Mouse (Mus musculus) T-helper 1 cell (primary cell): ENCODE data around the gene Tpst1.
"Not testable (repeated sequence)": the region's sequence is repeated elsewhere in the genome, so short reads cannot be mapped to it uniquely, and the experiment has no call there.

Experiments used
- in situ Hi-C: fragments of 300-600 bp; cut with MboI, MseI; formaldehyde crosslinking; loops from one replicate; pipeline ENCODE4 v1.15.1; 2025; ENCODE audit warnings: high pct_unique_total_duplicates

The Tpst1 gene

DNA sequence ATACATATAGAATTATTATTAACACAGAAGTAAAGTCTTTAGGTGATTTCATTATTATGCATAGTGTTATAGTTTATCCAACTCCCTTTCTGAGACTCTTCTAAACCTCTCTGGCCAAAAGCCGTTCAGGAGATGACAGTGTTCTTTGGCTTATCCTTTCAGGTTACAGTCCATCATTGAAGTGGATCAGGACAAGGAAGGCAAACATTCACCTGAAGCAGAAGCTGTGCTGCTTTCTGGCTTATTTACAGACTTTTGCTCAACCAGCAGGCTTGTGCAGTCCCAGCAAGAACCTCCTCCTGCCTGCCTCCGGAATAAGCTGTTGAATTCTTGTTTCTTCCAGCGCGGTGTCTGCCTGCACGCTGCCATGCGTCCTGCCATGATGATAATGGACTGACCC, at the start of gene Tpst1:
Gene Tpst1 (plus strand): TSS at position 301 of the 400 bp plus-strand sequence.
- in situ Hi-C loops: no loop called here

GRCm38 (mm10) chr5:130023767-130024539, 49.2 kb upstream of the Tpst1 start:
- in situ Hi-C loops: no loop called here

- in situ Hi-C loops: no loop called here
Observed at GRCm38 (mm10) chr5:130027134-130027533, 46.0 kb upstream of the Tpst1 start.

GRCm38 (mm10) chr5:130027696-130028095, 45.4 kb upstream of the Tpst1 start:
- in situ Hi-C loops: no loop called here

- in situ Hi-C loops: no loop called here
Observed at GRCm38 (mm10) chr5:130029142-130029897, 43.8 kb upstream of the Tpst1 start, which contains the start of the genes Asl and Crcp. Asl (minus strand) TSS chr5:130029247. Crcp (plus strand) TSS chr5:130029290.

- in situ Hi-C loops: no loop called here
Observed at GRCm38 (mm10) chr5:130031410-130032390, 41.4 kb upstream of the Tpst1 start.

DNA sequence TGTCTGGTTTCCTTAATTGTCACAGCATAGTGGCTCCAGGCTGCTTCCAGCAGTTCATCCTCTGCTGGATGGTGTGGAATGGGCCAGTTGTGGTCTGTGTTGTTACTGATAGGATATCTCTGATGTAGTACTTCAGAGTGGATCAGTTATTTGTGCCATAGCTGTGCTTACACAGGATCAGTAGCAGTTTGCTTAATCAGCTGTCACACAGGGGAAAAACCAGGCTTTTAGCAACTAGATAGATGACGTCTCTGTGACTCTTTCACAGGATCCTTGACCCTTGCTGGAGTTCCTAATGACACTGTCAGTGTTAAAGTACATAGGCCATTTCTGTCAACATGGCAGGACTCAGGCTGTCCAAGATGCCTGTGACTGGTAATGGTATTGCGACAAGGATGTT, 39.3 kb upstream of the Tpst1 start:
- in situ Hi-C loops: no loop called here

DNA sequence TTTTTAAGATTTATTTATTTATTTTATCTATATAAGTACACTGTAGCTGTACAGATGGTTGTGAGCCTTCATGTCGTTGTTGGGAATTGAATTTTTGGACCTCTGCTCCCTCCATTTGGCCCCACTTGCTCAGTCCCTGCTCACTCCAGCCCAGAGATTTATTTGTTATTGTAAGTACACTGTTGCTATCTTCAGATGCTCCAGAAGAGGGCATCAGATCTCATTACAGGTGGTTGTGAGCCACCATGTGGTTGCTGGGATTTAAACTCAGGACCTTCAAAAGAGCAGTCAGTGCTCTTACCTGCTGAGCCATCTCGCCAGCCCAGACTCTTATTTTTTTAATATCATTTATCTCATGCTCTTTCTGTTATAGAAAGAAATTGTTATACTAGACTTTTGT, 36.8 kb upstream of the Tpst1 start:
- in situ Hi-C loops: not testable (repeated sequence)

DNA sequence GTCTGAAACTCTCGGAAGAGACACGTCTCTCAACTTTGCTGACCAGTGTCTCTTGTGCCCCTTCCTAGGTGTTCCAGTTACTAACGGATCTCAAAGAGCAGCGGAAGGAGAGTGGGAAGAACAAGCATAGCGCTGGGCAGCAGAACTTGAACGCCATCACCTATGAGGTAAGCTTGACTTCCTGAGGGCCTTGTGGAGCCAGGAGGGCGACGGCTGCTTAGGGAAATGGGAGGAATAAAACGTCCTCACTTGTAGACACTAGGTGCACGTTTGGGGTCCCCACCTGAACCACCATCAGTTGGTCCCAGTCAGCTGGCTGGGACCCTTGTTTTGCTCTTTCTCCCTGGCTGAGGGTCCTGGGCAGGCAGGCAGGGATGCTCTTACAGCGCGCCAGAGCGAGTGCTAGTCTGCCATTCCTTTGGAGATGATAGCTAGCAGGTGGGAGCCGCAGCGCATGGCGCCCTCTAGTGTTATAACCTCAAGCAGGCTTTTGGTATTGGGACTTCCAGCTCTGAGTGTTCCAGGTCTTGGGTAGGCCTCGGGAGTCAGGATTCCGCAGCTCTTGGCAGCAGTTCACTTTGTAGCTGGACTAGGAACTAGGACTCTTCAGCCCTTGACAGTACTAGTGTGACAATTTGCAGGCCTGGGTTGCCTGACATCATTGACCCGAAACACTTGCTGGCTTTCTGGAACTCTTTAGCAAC, 35.2 kb upstream of the Tpst1 start:
- in situ Hi-C loops: no loop called here

DNA sequence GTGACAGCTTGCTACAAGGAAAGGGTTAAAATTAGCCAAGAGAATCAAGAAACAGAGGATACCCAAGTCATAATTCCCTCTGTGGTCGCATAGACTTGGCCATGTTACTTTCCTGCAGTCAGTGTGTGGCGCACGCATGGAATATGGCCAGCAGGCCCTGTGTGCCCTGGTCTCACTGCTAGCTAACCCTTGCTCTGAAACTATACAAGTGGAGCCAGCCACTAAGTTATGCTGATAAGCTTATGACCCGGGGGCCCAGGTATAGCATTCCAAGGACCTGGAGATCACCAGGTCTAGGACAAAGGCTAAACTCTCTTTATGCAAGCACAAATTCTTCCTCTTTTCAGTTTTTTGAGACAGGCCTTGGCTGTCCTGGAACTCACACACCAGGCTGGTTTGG, 32.3 kb upstream of the Tpst1 start:
- in situ Hi-C loops: no loop called here

- in situ Hi-C loops: no loop called here
Observed at GRCm38 (mm10) chr5:130041262-130041661, 31.9 kb upstream of the Tpst1 start.

DNA sequence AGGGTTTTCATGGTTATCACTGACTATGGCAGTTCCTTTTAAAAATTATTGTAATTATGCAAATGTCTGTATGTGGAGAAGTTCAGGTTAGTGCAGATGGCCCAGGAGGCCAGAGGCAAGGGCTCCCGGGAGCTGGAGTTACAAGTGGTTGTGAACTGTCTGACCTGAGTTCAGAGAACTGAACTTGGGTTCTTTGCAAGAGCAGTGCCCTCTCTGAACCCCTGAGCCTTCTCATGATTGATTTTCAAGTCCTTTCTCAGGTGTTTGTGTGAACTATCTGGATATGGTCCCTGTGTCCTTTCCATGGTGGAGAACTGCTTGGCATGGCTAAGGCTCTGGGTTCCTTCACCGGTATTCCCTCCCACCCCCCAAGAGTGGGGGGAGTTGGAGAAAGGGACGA, 29.4 kb upstream of the Tpst1 start:
- in situ Hi-C loops: no loop called here

- in situ Hi-C loops: no loop called here
Observed at GRCm38 (mm10) chr5:130044201-130044695, 28.9 kb upstream of the Tpst1 start.

DNA sequence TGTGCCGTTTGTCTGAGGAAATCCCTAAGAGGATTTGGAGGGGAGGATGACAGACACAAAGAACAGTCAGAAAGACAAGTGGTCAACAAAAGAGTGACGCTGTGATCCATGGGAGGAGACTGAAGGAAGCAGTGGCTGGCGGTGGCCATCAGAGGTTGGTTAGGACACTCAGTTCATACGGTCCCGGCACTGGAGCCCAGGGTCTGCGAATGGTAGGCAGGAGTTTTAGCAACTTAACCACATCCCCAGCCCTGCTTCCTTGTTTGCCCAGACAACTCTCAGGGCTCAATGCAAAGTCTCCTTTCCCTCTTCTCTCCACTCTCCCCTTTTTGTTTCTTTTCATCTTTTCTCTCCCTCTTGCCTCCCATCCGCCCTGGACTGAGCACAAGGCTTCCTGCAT, 27.0 kb upstream of the Tpst1 start:
- in situ Hi-C loops: no loop called here

- in situ Hi-C loops: no loop called here
Observed at GRCm38 (mm10) chr5:130046589-130046988, 26.5 kb upstream of the Tpst1 start.

- in situ Hi-C loops: no loop called here
Observed at GRCm38 (mm10) chr5:130047013-130047412, 26.1 kb upstream of the Tpst1 start.

GRCm38 (mm10) chr5:130048786-130049520, 24.2 kb upstream of the Tpst1 start:
- in situ Hi-C loops: no loop called here

DNA sequence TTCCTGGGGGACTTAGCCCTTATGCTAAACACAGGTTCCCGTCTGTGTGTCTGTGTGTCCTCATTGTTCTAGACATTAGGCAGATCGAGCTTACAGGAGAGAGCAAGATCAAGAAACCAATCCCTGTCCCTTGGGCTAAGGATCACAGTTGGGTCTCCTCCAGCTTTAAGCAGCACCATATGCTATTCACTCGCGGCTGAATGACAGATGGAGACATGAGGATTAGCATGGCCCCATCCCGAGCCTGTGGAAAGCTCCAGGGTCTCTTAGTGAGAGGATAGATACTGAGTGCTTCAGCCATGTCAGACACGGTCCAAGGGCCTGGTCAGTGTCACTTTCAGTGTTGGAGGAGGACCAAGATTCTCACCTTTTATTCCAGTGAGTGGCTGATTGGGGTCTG, 22.7 kb upstream of the Tpst1 start:
- in situ Hi-C loops: no loop called here

DNA sequence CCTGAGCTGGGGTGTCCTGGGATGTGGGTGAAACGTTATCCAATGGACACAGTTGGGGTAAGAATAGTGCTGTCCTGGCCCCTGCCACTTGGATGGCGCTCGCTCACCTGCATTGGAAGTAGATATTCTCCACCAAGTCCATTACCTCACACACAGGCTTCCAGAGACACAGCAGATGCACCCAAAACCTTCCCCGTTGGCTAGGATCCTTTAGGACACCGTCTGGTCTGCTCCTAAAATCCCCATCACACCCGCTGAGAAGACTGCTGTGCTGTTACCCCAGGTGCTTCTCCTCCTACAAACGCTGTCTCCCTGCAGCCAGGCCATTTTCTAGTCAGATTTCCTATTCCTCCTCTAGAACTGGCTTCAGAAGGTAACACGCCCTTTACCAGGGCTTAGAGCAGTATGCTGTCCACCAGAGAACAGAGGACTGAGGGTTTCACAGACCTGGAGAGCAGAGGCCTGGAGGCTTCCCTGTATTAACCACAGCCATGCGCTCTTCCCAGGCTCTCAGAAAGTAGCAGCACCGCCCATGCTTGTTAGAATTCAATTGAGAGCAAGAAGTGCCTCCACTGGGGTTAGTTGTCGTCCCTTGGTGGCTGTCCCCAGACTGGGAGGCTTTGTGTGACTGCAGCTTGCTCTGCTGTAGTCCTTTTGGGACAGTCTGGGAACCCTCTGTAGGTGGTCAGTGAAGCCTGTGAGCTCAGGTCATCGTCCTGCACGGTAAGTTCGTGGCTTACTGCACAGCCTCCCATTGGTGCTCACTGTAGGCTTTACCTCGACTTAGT, 21.9 kb upstream of the Tpst1 start:
- in situ Hi-C loops: no loop called here
